ENCODE assay signal across 8 mouse cellular contexts in the genomic region with DNA sequence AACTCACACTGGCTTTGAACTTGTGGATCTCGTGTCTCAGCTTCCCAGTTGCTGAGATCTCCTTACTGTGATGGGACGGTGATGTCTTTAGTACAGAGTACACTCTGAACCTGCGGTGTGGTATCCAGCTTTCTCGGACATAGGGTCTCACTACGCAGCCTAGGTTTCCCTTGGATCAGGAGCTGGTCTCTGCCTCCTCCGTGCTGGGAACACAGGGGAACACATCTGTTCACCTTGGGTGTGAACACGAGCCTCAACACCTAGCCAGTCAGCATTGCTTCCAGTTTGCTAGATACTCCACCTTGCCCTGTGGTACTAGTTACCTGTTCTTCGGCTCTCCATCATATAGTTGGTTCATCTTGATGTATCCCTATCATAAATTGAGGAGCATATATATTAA. TPM values are rescaled to one million over a fixed set of nuclear protein-coding genes. Genes with fewer than 3 reads are reported as not detected.
A peak's percentile ranks its signal among the peaks of the same experiment; 100 is the strongest.
DNase-seq lines count a peak whose midpoint lies in the region; ATAC-seq lines count a peak whose summit lies in the region.
"Had no signal": no experiment of that assay in that cellular context is flagged by ENCODE, and none has a peak within 500 bp of the region (broad histone marks: within the 10 kb centered on the region; RNA-seq: fewer than 3 reads in every experiment).

No protein-coding gene starts in this region.

- H3K27ac ChIP-seq in lung, embryonic 16.5 days (ENCODE audit: low read length) = no peak overlapping the region
- H3K27ac ChIP-seq in forebrain, embryonic 15.5 days (replicated peaks) = no peak overlapping the region
- H3K27ac ChIP-seq in limb, embryonic 13.5 days = no peak overlapping the region
- no peak overlapping the region for H3K27ac ChIP-seq in stomach, embryonic 15.5 days

- H3K4me2 ChIP-seq in lung, embryonic 16.5 days (ENCODE audit: low read depth, low read length) = peak overlapping the region; percentile 65
- peak overlapping the region; percentile 58; the same call in 1 of the 2 replicates for H3K4me2 ChIP-seq in forebrain, embryonic 15.5 days (replicated peaks)
- peak overlapping the region; percentile 75 for H3K4me2 ChIP-seq in limb, embryonic 13.5 days (replicated peaks)
- peak overlapping the region; percentile 81 for H3K4me2 ChIP-seq in stomach, embryonic 15.5 days

- H3K4me1 ChIP-seq in lung, embryonic 16.5 days (replicated peaks; ENCODE audit: control insufficient read depth, insufficient read depth, low read length) = no peaks in the 10 kb centered on the region
- H3K4me1 ChIP-seq in forebrain, embryonic 15.5 days = peaks cover 9% of the 10 kb centered on the region
- peaks cover 7% of the 10 kb centered on the region for H3K4me1 ChIP-seq in limb, embryonic 13.5 days
- H3K4me1 ChIP-seq in stomach, embryonic 15.5 days = no peaks in the 10 kb centered on the region

- no peaks in the 10 kb centered on the region; the same call in 1 of the 2 replicates for H3K36me3 ChIP-seq in lung, embryonic 16.5 days (ENCODE audit: control insufficient read depth, insufficient read depth, low read length)
- 0 out of 2 replicates have a peak, but pooled peaks cover 2% of the 10 kb centered on the region for H3K36me3 ChIP-seq in forebrain, embryonic 15.5 days
- peaks cover 10% of the 10 kb centered on the region; the same call in 1 of the 2 replicates for H3K36me3 ChIP-seq in limb, embryonic 13.5 days
- H3K36me3 ChIP-seq in stomach, embryonic 15.5 days = peaks cover 4% of the 10 kb centered on the region; the same call in 1 of the 2 replicates

- no peak overlapping the region; the same call in 1 of the 2 replicates for H3K4me3 ChIP-seq in lung, embryonic 16.5 days (ENCODE audit: low read length)
- no peak overlapping the region for H3K4me3 ChIP-seq in forebrain, embryonic 15.5 days
- H3K4me3 ChIP-seq in limb, embryonic 13.5 days = peak overlapping the region; percentile 60
- peak overlapping the region; percentile 74 for H3K4me3 ChIP-seq in stomach, embryonic 15.5 days (replicated peaks)

- 89% methylated on average over 8 of the region's 8 CpGs for WGBS in lung, embryonic 16.5 days
- WGBS in forebrain, embryonic 15.5 days = 92% methylated on average over 8 of the region's 8 CpGs
- 94% methylated on average over 8 of the region's 8 CpGs for WGBS in limb, embryonic 13.5 days
- WGBS in stomach, embryonic 15.5 days = 90% methylated on average over 8 of the region's 8 CpGs

- no peak for ATAC-seq in lung, embryonic 16.5 days (ENCODE audit: low read depth)
- no peak for ATAC-seq in forebrain, embryonic 15.5 days (replicated peaks)
- ATAC-seq in limb, embryonic 13.5 days (ENCODE audit: low FRiP score, low read depth) = no peak
- no peak for ATAC-seq in stomach, embryonic 15.5 days (ENCODE audit: insufficient read depth, low FRiP score, low read depth)

- H3K9me3 ChIP-seq in lung, embryonic 16.5 days (ENCODE audit: control insufficient read depth, low read length) = no peaks in the 10 kb centered on the region
- H3K9me3 ChIP-seq in forebrain, embryonic 15.5 days = no peaks in the 10 kb centered on the region
- no peaks in the 10 kb centered on the region for H3K9me3 ChIP-seq in limb, embryonic 13.5 days
- H3K9me3 ChIP-seq in stomach, embryonic 15.5 days = no peaks in the 10 kb centered on the region

- no peak for DNase-seq in lung, adult 18-20 months
- DNase-seq in frontal cortex, postnatal 14 days (ENCODE audit: low spot score in 2 of 2) = no peak
- no peak for DNase-seq in adipocyte (ENCODE audit: low spot score)
- DNase-seq: lung, adult 2 months had no signal

- peak overlapping the region; percentile 89; the same call in 1 of the 2 replicates for H3K9ac ChIP-seq in lung, embryonic 16.5 days (ENCODE audit: low read length)
- no peak overlapping the region for H3K9ac ChIP-seq in forebrain, embryonic 15.5 days (replicated peaks)
- H3K9ac ChIP-seq in limb, embryonic 13.5 days = no peak overlapping the region
- no peak overlapping the region for H3K9ac ChIP-seq in stomach, embryonic 15.5 days

- no peaks in the 10 kb centered on the region for H3K27me3 ChIP-seq in lung, embryonic 16.5 days (ENCODE audit: control insufficient read depth, insufficient read depth, low read depth, low read length)
- no peaks in the 10 kb centered on the region for H3K27me3 ChIP-seq in forebrain, embryonic 15.5 days
- no peaks in the 10 kb centered on the region for H3K27me3 ChIP-seq in limb, embryonic 13.5 days
- no peaks in the 10 kb centered on the region for H3K27me3 ChIP-seq in stomach, embryonic 15.5 days (replicated peaks)

RNA-seq across cellular contexts. Expression of a gene that starts 1.1 kb away (rescaled TPM):
- polyA plus RNA-seq in lung, embryonic 16.5 days (2015; fragmentation: Nextera tagmentation; extraction: Ambion mirVana) = 32.3 and 33.3 TPM in 2 replicates
- polyA plus RNA-seq in forebrain, embryonic 15.5 days (2015; fragmentation: Nextera tagmentation; extraction: Ambion mirVana) = 19.2 and 23.8 TPM in 2 replicates
- polyA plus RNA-seq in limb, embryonic 13.5 days (2015; fragmentation: Nextera tagmentation; extraction: Ambion mirVana) = 30.9 and 31.4 TPM in 2 replicates
- 29.9 and 30.1 TPM in 2 replicates for polyA plus RNA-seq in stomach, embryonic 15.5 days (2015; fragmentation: Nextera tagmentation; extraction: Ambion mirVana)

Comparison
In these comparisons a context has a peak if more than half of its experiments do, and no peak if none do; other contexts are left out.
1. H3K4me3 ChIP-seq: peak in limb, embryonic 13.5 days (single experiment) and stomach, embryonic 15.5 days (single experiment); none in lung, embryonic 16.5 days (single experiment) and forebrain, embryonic 15.5 days (single experiment).
2. Peak in every context shown above with its lines, with median percentiles within 50 percentile points of each other: H3K4me2 ChIP-seq.